Comparison of ENCODE assay signal across 9 mouse cellular contexts in the genomic region with DNA sequence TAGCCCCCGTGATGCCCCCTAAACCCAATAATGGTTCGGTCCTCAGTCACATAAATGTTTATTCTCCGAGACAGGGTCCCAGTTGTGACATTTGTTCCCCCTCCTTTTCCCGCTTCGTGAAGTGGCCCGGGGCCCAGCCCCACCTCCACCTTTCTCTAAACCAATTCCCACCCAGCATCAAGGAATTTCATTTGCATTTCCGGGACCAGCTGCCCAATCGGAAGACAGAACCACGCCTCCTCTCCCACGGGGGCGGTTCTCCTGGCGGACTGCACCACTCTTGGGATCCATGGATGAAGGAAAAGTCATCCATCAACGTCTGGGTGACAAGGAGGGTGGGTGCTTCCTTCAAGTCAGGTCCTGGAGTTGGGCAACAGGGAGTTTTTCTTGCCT. TPM values are rescaled to one million over a fixed set of nuclear protein-coding genes. Genes with fewer than 3 reads are reported as not detected.
A peak's percentile ranks its signal among the peaks of the same experiment; 100 is the strongest.
DNase-seq lines count a peak whose midpoint lies in the region; ATAC-seq and TF ChIP-seq lines count a peak whose summit lies in the region.
"Had no signal": no experiment of that assay in that cellular context is flagged by ENCODE, and none has a peak within 500 bp of the region (broad histone marks: within the 10 kb centered on the region; RNA-seq: fewer than 3 reads in every experiment).

No protein-coding gene starts in this region.

- peak; percentile 81 for DNase-seq in Muller cell, postnatal 12 days (ENCODE audit: inconsistent ontology term)
- DNase-seq in cerebellum, adult 2 months, result peak; percentile 68 to 79
- DNase-seq in kidney, adult 2 months, result peak; percentile 74
- peak; percentile 88 to 97 for DNase-seq in left cerebral cortex, postnatal 25 days (ENCODE audit: low spot score in 2 of 2)

- no peak overlapping the region for H3K27ac ChIP-seq in cerebellum, adult 2 months (ENCODE audit: insufficient read depth, low read length)
- no peak overlapping the region for H3K27ac ChIP-seq in kidney, adult 2 months (ENCODE audit: insufficient read depth, low read depth, low read length)
- H3K27ac ChIP-seq in stomach, embryonic 15.5 days, result no peak overlapping the region

- no peak for TF ChIP-seq POLR2A in cerebellum, adult 2 months (IDR thresholded peaks at IDR 0.05; ENCODE audit: borderline replicate concordance, insufficient read depth, low read length)
- no peak for TF ChIP-seq POLR2A in kidney, adult 2 months (IDR thresholded peaks at IDR 0.05; ENCODE audit: low read depth, low read length)

- no peak for TF ChIP-seq CTCF in cerebellum, adult 2 months (IDR thresholded peaks at IDR 0.05; ENCODE audit: borderline replicate concordance, insufficient read depth, low read depth, low read length)
- TF ChIP-seq CTCF in kidney, adult 2 months (conservative IDR thresholded peaks at IDR 0.05; ENCODE audit: insufficient read depth, insufficient read length, low read depth, low read length), result no peak

- H3K36me3 ChIP-seq in kidney, adult 2 months (ENCODE audit: control insufficient read depth, insufficient read depth, low read length), result no peaks in the 10 kb centered on the region
- H3K36me3 ChIP-seq in stomach, embryonic 15.5 days, result no peaks in the 10 kb centered on the region

- WGBS in cerebellum, adult 2 months, result 4% methylated on average over 13 of the region's 13 CpGs
- WGBS in kidney, adult 2 months, result 9% methylated on average over 13 of the region's 13 CpGs
- 0% methylated on average over 13 of the region's 13 CpGs for WGBS in stomach, embryonic 15.5 days

- H3K4me2 ChIP-seq in stomach, embryonic 15.5 days, result peak overlapping the region; percentile 87

- H3K4me3 ChIP-seq in cerebellum, adult 2 months (replicated peaks; ENCODE audit: insufficient read depth, low read depth, low read length), result peak overlapping the region; percentile 58
- H3K4me3 ChIP-seq in kidney, adult 2 months (ENCODE audit: insufficient read depth, low read depth, low read length), result no peak overlapping the region
- H3K4me3 ChIP-seq in stomach, embryonic 15.5 days (replicated peaks), result peak overlapping the region; percentile 44

- intact Hi-C loops in left cerebral cortex, postnatal 25 days (cut with DNase I), result no loop called here

- no peak overlapping the region for H3K9ac ChIP-seq in stomach, embryonic 15.5 days

- H3K27me3 ChIP-seq in cerebellum, adult 2 months (ENCODE audit: control insufficient read depth, insufficient read depth, low read length), result peaks cover 4% of the 10 kb centered on the region; the same call in 1 of the 2 replicates
- no peaks in the 10 kb centered on the region for H3K27me3 ChIP-seq in kidney, adult 2 months (replicated peaks; ENCODE audit: control insufficient read depth, insufficient read depth, low read length)
- peaks cover 42% of the 10 kb centered on the region for H3K27me3 ChIP-seq in stomach, embryonic 15.5 days (replicated peaks)

- peak; percentile 72 for ATAC-seq in frontal cortex, adult (ENCODE audit: low TSS enrichment)
- peak; percentile 9; the same call in 1 of the 2 replicates for ATAC-seq in megakaryocyte-erythroid progenitor cell, adult 5-6 weeks (replicated peaks; ENCODE audit: low FRiP score, low TSS enrichment, poor library complexity, severe bottlenecking)
- ATAC-seq in stomach, embryonic 15.5 days (ENCODE audit: insufficient read depth, low FRiP score, low read depth), result peak; percentile 76
- ATAC-seq in megakaryocyte, adult 5-6 weeks (ENCODE audit: poor library complexity, severe bottlenecking), result no peak

- H3K9me3 ChIP-seq in stomach, embryonic 15.5 days, result no peaks in the 10 kb centered on the region

- peaks cover 6% of the 10 kb centered on the region; the same call in 1 of the 2 replicates for H3K4me1 ChIP-seq in cerebellum, adult 2 months (ENCODE audit: control insufficient read depth, insufficient read depth, low read length)
- H3K4me1 ChIP-seq in kidney, adult 2 months (ENCODE audit: control insufficient read depth, insufficient read depth, low read length), result no peaks in the 10 kb centered on the region
- H3K4me1 ChIP-seq in stomach, embryonic 15.5 days, result peaks cover 23% of the 10 kb centered on the region

RNA-seq across cellular contexts. Expression of gene Shisa7, which starts 0.4 kb away (rescaled TPM):
- polyA plus RNA-seq in cerebellum, adult 2 months (2012; rRNA removed), result 21.0 and 22.7 TPM in 2 replicates
- 14.1 and 17.3 TPM in 2 replicates for polyA plus RNA-seq in kidney, adult 2 months (2012; rRNA removed)
- total RNA-seq in left cerebral cortex, postnatal 25 days (2021), result 100 to 1,000 TPM; 115 to 148 TPM
- 0.31 TPM in 1 of 2 replicates, not detected in the other for total RNA-seq in megakaryocyte-erythroid progenitor cell, adult 5-6 weeks (2014; fragmentation: Nextera tagmentation)
- not detected in 2 replicates for total RNA-seq in megakaryocyte-erythroid progenitor cell, adult 5-6 weeks (2017)
- 0.36 and 0.44 TPM in 2 replicates for polyA plus RNA-seq in stomach, embryonic 15.5 days (2015; fragmentation: Nextera tagmentation; extraction: Ambion mirVana)
- not detected in 2 replicates for total RNA-seq in megakaryocyte, adult 5-6 weeks (2015)
- total RNA-seq in megakaryocyte, adult 5-6 weeks (2017), result not detected in 2 replicates
- total RNA-seq: neutrophil, adult 5-6 weeks had no signal

RNA-seq across cellular contexts. Expression of gene Isoc2b, which starts 25.1 kb away (rescaled TPM):
- polyA plus RNA-seq in cerebellum, adult 2 months (2012; rRNA removed), result 11.1 and 13.6 TPM in 2 replicates
- 41.1 and 47.9 TPM in 2 replicates for polyA plus RNA-seq in kidney, adult 2 months (2012; rRNA removed)
- total RNA-seq in left cerebral cortex, postnatal 25 days (2021), result 1 to 10 TPM; 3.3 to 4.1 TPM
- 1.8 and 12.5 TPM in 2 replicates for total RNA-seq in megakaryocyte-erythroid progenitor cell, adult 5-6 weeks (2014; fragmentation: Nextera tagmentation)
- total RNA-seq in megakaryocyte-erythroid progenitor cell, adult 5-6 weeks (2017), result 13.3 and 86.2 TPM in 2 replicates
- polyA plus RNA-seq in stomach, embryonic 15.5 days (2015; fragmentation: Nextera tagmentation; extraction: Ambion mirVana), result 12.9 and 14.4 TPM in 2 replicates
- 6.5 and 9.2 TPM in 2 replicates for total RNA-seq in megakaryocyte, adult 5-6 weeks (2015)
- 70.2 and 91.2 TPM in 2 replicates for total RNA-seq in megakaryocyte, adult 5-6 weeks (2017)

RNA-seq across cellular contexts. Expression of gene Isoc2a, which starts 32.0 kb away (rescaled TPM):
- polyA plus RNA-seq in cerebellum, adult 2 months (2012; rRNA removed), result 17.4 and 17.7 TPM in 2 replicates
- polyA plus RNA-seq in kidney, adult 2 months (2012; rRNA removed), result 174 and 182 TPM in 2 replicates
- 10 to 100 TPM; 10.4 to 11.0 TPM for total RNA-seq in left cerebral cortex, postnatal 25 days (2021)
- 7.9 and 9.6 TPM in 2 replicates for total RNA-seq in megakaryocyte-erythroid progenitor cell, adult 5-6 weeks (2014; fragmentation: Nextera tagmentation)
- total RNA-seq in megakaryocyte-erythroid progenitor cell, adult 5-6 weeks (2017), result 7.4 and 13.2 TPM in 2 replicates
- 1.1 and 1.3 TPM in 2 replicates for polyA plus RNA-seq in stomach, embryonic 15.5 days (2015; fragmentation: Nextera tagmentation; extraction: Ambion mirVana)
- 2.3 and 3.0 TPM in 2 replicates for total RNA-seq in megakaryocyte, adult 5-6 weeks (2015)
- 5.0 TPM in 2 replicates for total RNA-seq in megakaryocyte, adult 5-6 weeks (2017)

RNA-seq across cellular contexts. Expression of gene Ube2s, which starts 32.5 kb away (rescaled TPM):
- polyA plus RNA-seq in cerebellum, adult 2 months (2012; rRNA removed), result 179 and 211 TPM in 2 replicates
- polyA plus RNA-seq in kidney, adult 2 months (2012; rRNA removed), result 240 and 301 TPM in 2 replicates
- 100 to 1,000 TPM; 108 to 110 TPM for total RNA-seq in left cerebral cortex, postnatal 25 days (2021)
- 291 and 381 TPM in 2 replicates for total RNA-seq in megakaryocyte-erythroid progenitor cell, adult 5-6 weeks (2014; fragmentation: Nextera tagmentation)
- total RNA-seq in megakaryocyte-erythroid progenitor cell, adult 5-6 weeks (2017), result 146 and 204 TPM in 2 replicates
- 306 and 315 TPM in 2 replicates for polyA plus RNA-seq in stomach, embryonic 15.5 days (2015; fragmentation: Nextera tagmentation; extraction: Ambion mirVana)
- 313 and 324 TPM in 2 replicates for total RNA-seq in megakaryocyte, adult 5-6 weeks (2015)
- total RNA-seq in megakaryocyte, adult 5-6 weeks (2017), result 178 and 185 TPM in 2 replicates

RNA-seq across cellular contexts. Expression of gene Rpl28, which starts 52.2 kb away (rescaled TPM):
- polyA plus RNA-seq in cerebellum, adult 2 months (2012; rRNA removed), result 268 and 296 TPM in 2 replicates
- 340 and 597 TPM in 2 replicates for polyA plus RNA-seq in kidney, adult 2 months (2012; rRNA removed)
- total RNA-seq in left cerebral cortex, postnatal 25 days (2021), result 100 to 1,000 TPM; 428 to 431 TPM
- 3,204 and 3,219 TPM in 2 replicates for total RNA-seq in megakaryocyte-erythroid progenitor cell, adult 5-6 weeks (2014; fragmentation: Nextera tagmentation)
- 676 and 1,069 TPM in 2 replicates for total RNA-seq in megakaryocyte-erythroid progenitor cell, adult 5-6 weeks (2017)
- polyA plus RNA-seq in stomach, embryonic 15.5 days (2015; fragmentation: Nextera tagmentation; extraction: Ambion mirVana), result 309 and 356 TPM in 2 replicates
- total RNA-seq in megakaryocyte, adult 5-6 weeks (2015), result 1,340 and 1,433 TPM in 2 replicates
- 535 and 673 TPM in 2 replicates for total RNA-seq in megakaryocyte, adult 5-6 weeks (2017)

Comparison
In these comparisons a context has a peak if more than half of its experiments do, and no peak if none do; other contexts are left out.
1. RNA of gene Shisa7, which starts 0.4 kb away (total RNA-seq): 115 to 148 TPM in left cerebral cortex, postnatal 25 days; 0.31 TPM in megakaryocyte-erythroid progenitor cell, adult 5-6 weeks and not detected in megakaryocyte, adult 5-6 weeks; every median in the first group is over 10 times any median in the second.
2. Peak in every context shown above with its lines, with median percentiles within 50 percentile points of each other: DNase-seq.